Mouse (Mus musculus) ES-Bruce4 (cell line): Measurements from ENCODE around the gene Fam83f.

Experiments used
- CTCF ChIP-seq: IDR thresholded peaks from one replicate; pipeline ENCODE4 v1.8.1; 2011; ENCODE audit warnings: low read depth, low read length
- POLR2A ChIP-seq: IDR thresholded peaks from one replicate; pipeline ENCODE4 v1.8.1; 2011; ENCODE audit warnings: low read length; ENCODE audit not compliant: insufficient read depth

- TF ChIP-seq POLR2A = no peak
- no peak for TF ChIP-seq CTCF
Observed at GRCm38 (mm10) chr15:80748979-80749378, 77.3 kb downstream of the Fam83f start.
